Mouse (Mus musculus) gastrocnemius, postnatal 25 days (tissue): ENCODE measurements around the gene Kcnmb3. TPM values are rescaled to one million over a fixed set of nuclear protein-coding genes. Genes with fewer than 3 reads are reported as not detected.

ENCODE experiments used
- DNase-seq: peaks from one replicate; pipeline ENCODE4 v3.0.0; 2022
- long read RNA-seq, 2 experiments: library from polyadenylated mRNA; stranded (forward); transcript quantifications; one replicate each; pipeline ENCODE4 v2.0.0; 2021
- total RNA-seq, 2 experiments: library from RNA; stranded (reverse); gene quantifications; 1 replicate in 1 of 2; 2 replicates in 1 of 2; pipeline ENCODE4 v1.2.3; 2021

The Kcnmb3 gene
- total RNA-seq = not detected
- long read RNA-seq, experiment 1 = 0 reads
- long read RNA-seq, experiment 2 = 0 reads

GRCm38 (mm10) chr3:32492097-32493090, at the start of gene Kcnmb3:
Gene Kcnmb3 (minus strand): TSS chr3:32492231.
- DNase-seq = no peak

GRCm38 (mm10) chr3:32538091-32538490, 46.1 kb upstream of the Kcnmb3 start:
- DNase-seq = no peak

DNA sequence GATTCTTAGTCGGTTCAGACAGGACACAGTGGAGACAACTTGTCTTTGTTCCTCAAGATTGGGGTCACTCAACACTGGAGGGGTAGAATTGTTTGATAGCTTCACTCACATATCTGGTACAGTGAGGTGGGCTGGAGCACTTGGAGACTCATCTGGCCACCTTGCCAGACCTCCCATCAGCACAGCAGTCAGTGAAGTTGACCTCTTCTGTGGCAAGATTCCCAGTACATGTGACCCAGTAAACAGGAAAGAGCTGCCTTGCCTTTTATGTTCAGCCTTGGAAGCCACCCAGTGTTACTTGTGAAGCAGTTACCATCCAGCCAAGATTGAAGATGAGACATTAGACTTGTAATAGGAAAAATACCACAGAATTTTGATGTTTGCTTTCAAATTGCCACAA, 45.5 kb upstream of the Kcnmb3 start:
- peak; percentile 71 for DNase-seq

DNA sequence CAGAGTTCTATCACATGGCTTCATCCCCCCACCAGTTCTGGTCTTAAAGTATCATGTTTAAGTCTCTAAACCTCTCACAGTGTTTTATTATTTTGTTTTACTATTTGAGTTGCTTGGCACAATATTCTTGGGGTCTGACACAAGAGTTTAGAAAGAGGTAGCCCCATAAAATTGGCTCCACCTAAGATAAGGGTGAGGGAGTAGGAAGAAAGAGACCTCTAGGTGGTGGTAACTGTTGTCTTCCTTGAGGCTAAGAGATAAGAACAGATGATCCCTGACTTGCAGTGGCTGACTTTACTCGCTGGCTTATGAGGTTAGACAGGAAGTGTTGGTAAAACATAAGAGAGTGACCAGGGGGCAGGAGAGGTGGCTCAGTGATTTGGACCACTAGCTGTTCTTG, 43.7 kb upstream of the Kcnmb3 start:
- DNase-seq = no peak

- no peak for DNase-seq
These were observed 38.0 kb upstream of the Kcnmb3 start for GRCm38 (mm10) chr3:32530041-32530440.

GRCm38 (mm10) chr3:32529303-32529898, 37.4 kb upstream of the Kcnmb3 start, which contains the start of gene Mfn1:
Gene Mfn1 (plus strand): TSS chr3:32529465.
- DNase-seq = peak; percentile 95

- DNase-seq = no peak
These were observed 35.1 kb upstream of the Kcnmb3 start for GRCm38 (mm10) chr3:32527181-32527580.

DNA sequence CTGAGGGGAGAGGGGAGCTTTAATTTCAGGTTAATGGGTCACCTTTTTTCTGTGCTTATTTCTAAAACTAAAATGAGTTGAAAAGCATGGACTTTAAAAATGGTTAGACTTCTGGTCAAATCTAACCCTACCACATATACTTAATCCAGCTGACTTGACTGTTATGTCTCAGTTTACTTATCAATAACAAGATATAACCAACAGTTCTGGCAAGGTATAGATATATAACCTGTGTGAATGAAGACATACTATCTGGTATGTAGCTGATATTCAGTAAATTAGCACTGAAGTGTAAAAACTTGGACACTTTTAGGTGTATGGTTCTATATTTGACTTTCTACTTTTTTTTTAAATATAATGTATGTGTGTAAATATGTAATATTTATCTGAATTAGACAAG, 21.5 kb upstream of the Kcnmb3 start:
- no peak for DNase-seq

GRCm38 (mm10) chr3:32512686-32513284, 20.8 kb upstream of the Kcnmb3 start:
- no peak for DNase-seq

DNA sequence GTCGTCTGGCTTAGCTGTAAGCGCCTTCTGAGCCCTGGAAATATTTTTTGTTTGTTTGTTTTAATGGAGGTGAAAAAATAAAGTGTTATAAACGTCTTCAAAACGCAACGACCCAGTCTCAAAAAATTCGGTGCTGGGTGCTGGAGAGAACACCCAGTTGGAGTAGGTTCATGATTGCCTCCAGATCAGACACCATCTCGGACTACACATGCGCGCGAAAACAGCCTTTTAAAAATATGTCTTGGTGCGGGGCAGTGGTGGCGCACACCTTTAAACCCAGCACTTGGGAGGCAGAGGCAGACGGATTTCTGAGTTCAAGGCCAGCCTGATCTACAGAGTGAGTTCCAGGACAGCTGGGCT, 19.1 kb upstream of the Kcnmb3 start:
- no peak for DNase-seq

DNA sequence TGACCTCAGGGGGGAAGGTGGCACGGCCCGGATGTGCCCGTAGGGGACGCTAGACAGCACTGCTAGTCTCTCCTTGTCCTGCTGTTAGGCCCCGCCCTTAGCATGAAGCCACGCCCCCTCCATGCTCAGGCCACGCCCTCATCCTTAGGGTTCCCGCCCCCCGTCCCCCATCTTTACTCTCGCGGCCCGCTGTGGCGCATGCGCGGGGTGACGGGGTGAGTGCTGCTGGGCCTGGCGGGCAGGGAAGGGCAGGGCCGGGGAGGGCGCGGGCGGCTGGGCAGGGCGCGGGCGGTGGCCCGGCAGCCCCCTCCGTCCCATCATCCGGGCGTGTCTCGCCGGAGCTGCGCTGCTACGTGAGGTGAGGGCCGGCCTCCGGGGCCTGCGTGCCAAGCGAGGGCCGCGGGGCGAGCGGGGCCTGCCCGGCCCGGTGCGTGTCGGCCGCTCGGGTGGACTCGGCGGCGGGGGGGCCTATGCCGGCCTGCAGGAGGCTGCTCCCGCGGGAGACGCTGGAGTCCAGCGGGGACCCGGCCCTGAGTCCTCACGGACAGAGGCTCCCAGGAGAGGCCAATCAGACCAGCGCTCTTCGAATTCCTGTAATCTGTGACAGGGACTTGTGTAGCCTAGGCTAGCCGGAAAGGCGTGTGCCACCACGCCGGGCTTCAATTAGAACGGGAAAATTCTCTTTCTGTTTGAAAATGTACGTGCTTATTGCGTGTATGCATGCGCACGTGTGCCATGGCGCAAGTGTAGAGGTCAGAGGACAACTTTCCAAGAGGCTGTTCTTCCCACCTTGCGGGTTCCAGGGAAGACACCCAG, 18.6 kb upstream of the Kcnmb3 start:
- DNase-seq = peak; percentile 96

GRCm38 (mm10) chr3:32509496-32510374, 17.7 kb upstream of the Kcnmb3 start, which contains the start of gene Zfp639:
Gene Zfp639 (plus strand): TSS chr3:32510259.
- no peak for DNase-seq

DNA sequence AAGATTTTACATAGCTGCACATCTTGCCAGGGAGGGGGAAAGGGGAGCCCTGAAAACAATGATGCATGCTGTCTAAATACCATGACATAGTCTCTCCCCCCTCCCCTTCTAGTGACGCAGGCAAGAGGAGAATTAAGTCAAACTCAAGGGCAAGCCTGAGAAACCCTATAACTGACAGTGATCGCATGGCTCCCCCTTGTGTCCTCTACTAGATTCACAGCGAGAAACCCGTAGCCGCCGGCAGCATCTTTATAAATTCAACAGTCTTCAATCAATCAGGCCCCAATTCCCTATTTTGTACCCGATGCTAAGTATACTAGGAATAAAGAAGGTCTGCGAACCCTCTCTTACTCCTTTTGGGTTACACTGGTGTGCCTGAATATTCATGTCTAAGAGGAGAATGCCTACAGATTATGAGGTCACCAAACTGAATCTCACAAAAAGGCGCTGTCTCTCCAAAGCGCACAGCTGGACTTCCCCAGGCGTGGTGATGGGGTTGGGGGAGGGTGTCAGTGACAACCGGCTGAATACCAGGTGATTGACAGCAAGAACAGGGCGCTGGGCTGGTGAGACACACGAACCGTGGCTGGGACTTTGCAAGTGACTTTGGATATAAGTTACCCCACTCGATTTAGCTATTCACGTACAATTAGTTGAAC, 16.8 kb upstream of the Kcnmb3 start:
- peak; percentile 29 for DNase-seq

DNA sequence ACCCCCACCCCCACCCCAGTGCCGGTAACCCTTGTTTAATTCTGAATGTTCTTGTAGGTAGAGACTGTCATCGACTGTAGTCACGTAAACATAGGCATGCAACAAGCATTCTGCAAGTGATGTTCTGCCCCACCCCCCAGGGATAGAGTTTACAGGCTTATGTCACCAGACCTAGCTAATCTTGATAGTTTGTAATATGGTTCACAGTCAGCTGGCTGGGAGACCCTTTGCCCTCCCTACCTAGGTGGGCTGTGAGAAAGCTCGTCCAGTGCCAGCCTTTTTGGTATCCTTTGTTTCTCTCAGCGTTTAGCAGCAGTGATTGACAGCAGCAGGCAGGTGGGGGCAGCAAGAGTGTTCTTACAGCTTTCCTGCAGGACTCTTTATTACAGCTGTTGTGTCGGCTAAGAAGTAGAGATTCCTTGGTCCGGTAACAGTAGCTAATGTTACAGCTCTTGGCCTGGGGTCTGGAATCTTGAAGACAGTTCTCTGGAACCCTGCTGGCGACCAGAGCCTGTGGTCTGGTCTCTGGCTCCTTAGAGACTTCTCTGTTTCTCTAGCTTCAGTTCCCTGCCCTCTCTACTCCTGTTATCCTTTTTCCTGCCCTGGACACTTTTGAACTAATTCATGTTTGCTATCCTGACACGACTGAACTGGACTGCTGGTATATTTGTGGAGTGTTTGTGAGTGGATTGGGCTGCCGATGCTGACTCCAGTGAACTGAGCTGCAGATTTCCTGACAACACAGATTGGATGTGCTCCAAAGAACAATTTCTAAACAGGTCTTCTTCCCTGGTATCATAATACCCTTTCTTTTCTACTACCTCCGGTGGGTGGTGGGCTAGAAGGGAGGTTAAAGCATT, 14.6 kb upstream of the Kcnmb3 start:
- no peak for DNase-seq

- DNase-seq = no peak
These were observed 13.8 kb upstream of the Kcnmb3 start for GRCm38 (mm10) chr3:32505841-32506240.

DNA sequence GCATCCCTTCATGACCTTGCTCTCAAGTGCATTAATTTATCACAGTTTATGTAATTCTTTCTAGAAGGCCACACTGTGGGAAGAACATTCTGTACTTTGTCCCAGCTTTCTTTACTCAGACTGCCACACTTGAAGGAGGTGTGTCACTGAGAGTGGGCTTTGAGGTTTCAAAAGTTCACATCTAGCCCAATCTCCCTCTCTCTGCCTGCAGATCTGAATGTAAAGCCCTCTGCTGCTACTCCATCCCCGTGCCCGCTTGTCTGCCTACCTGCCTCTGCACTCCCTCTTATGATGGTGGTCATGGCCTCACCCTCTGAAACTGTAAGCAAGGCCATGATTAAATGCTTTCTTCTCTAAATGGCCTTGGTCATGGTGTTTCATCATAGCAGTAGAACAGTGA, 8.3 kb upstream of the Kcnmb3 start:
- DNase-seq = no peak

- DNase-seq = no peak
These were observed 4.7 kb upstream of the Kcnmb3 start for GRCm38 (mm10) chr3:32496711-32497070.

DNA sequence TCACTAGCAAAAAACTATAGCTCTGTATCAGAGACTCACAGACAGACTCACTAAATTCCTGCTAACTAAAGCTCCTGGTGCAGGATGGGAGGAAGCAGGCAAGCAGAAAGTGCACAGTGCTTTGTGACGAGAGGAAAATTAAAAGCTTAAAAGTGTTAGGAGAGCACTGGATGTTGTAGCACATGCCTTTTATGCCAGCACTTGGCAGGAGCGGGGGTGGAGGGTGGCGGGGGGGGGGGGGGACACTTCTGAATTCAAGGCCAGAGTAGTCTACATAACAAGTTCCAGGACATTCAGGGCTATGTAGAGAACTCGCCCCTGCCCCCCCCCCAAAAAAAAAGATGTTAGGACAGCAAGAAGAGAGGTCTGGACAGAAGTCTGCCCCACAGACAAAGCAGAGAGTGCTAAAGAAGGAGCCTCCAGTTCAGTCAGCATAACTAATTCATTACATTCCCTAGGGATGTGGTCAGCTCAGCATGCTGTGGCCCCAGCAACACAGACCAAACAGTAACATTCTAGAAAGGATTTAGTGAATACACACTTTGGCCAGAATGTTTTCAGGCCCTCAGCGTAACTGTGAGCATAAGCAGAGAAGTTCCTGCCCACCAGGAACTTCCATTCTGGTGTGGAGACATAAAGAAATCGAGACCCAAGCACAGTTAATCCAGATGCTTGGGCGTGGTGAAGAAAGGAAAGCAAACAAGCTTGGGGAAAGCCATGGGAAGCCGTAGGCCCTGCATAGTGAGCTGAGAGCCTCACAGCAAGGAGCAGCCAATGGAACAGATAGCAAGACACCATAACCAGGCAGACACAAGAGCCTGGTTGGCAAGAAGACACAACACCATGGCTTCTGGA, 4.1 kb upstream of the Kcnmb3 start:
- DNase-seq = no peak
